Mouse (Mus musculus) megakaryocyte, embryonic 14.5 days (primary cell): ENCODE measurements around the gene Keg1. TPM values are rescaled to one million over a fixed set of nuclear protein-coding genes. Genes with fewer than 3 reads are reported as not detected.
"Not testable (repeated sequence)": the region's sequence is repeated elsewhere in the genome, so short reads cannot be mapped to it uniquely, and the experiment has no call there.

Experiments used
- H3K27me3 ChIP-seq: replicated peaks from 2 replicates; pipeline ENCODE3; 2012; ENCODE audit warnings: inconsistent platforms
- H3K36me3 ChIP-seq: replicated peaks from 2 replicates; pipeline ENCODE3; 2012; ENCODE audit warnings: low read length, inconsistent platforms, mixed read lengths
- H3K4me1 ChIP-seq: 2 replicates; pipeline ENCODE4 v1.6.1; 2012; ENCODE audit warnings: inconsistent platforms
- H3K4me3 ChIP-seq: replicated peaks from 2 replicates; pipeline ENCODE3; 2012; ENCODE audit warnings: moderate library complexity, mild to moderate bottlenecking, inconsistent platforms
- H3K9me3 ChIP-seq: 2 replicates; pipeline ENCODE4 v1.6.1; 2012; ENCODE audit warnings: inconsistent platforms
- FLI1 ChIP-seq: IDR thresholded peaks from 2 replicates; pipeline ENCODE4 v1.6.1; 2012; ENCODE audit warnings: low read length, inconsistent platforms, mixed read lengths
- GATA1 ChIP-seq: IDR thresholded peaks from 3 replicates; pipeline ENCODE4 v1.6.1; 2012; ENCODE audit warnings: mixed read lengths, low read length, inconsistent platforms, borderline replicate concordance
- polyA plus RNA-seq: library from polyadenylated mRNA; stranded (reverse); fragments of >175 nt; gene quantifications from 2 replicates; pipeline ENCODE4 v1.2.3, GENCODE M21; 2012; ENCODE audit warnings: low replicate concordance; ENCODE audit not compliant: insufficient read depth

Keg1 gene
- not detected in 2 replicates for polyA plus RNA-seq

DNA sequence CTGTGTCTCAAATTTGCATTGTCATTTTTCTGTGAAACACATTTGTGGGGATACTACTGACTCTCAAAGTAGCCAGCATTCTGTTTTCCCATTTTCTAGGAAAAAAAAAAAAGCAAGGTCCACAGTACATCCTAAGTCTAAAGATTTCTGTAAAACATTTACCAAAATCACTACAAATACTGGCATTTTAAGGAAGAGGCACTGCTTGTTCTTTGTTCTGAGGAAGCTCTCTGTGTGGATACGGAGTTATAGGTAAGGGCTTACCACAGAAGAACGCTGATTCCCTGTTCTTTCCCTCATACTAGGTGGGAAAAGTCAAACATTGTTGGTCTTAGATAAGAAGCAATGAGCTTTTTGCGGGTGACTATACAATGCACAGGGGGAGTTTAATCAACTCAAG is at the start of gene Keg1:
TSS of gene Keg1 (plus strand) at position 197 of the 400 bp plus-strand sequence.
- no peak for TF ChIP-seq GATA1
- no peak for TF ChIP-seq FLI1
- Histone ChIP-seq H3K27me3 (no peaks in the 10 kb centered on the region), H3K4me3 (no peak within 1 kb of the TSS), H3K4me1 (no peaks in the 10 kb centered on the region), H3K9me3 (no peaks in the 10 kb centered on the region), H3K36me3 (no peaks in the 10 kb centered on the region)

DNA sequence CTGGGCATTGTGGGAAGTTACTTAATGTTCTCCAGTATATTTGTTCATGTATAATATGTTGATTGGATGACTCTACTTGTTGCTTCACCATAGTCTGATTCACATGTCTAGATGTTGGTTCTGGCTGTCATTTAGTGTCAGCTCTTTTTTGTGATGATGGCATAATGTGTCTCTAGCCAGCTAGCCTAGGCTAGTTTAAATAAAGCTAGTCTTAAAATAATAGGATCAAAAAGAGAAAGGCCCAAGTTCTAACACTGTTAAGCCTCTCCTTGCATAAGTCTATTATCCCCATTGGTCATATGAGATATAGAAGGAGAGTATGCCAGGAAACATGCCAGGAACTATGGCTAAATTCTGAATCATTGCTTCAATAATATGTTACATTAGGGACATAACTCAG is 46.1 kb upstream of the Keg1 start:
- Histone ChIP-seq H3K4me1 (no peaks in the 10 kb centered on the region), H3K27me3 (no peaks in the 10 kb centered on the region), H3K36me3 (no peaks in the 10 kb centered on the region), H3K4me3 (no peak overlapping the region), H3K9me3 (peaks cover 5% of the 10 kb centered on the region; the same call in 1 of the 2 replicates)
- TF ChIP-seq GATA1: no peak
- no peak for TF ChIP-seq FLI1

DNA sequence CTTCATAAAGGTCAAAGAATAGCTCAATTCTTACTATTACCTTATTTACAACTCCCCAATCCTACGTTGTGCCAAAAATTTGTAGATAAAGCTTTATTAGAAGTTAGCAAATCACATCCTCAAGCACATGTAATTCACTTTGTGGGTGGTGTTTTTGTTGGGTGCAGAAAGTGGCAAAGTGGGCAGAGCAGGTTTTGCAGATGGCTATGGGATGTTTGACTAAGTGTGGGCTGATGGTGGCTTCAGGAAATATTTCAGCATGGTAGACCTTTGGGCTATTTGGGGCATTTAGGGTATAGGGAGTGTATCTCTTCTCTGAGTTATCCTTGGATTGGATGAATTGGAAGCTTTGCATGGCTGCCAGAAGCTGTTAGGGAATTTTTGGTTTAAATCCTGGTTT is 29.4 kb upstream of the Keg1 start:
- no peaks in the 10 kb centered on the region for H3K36me3 ChIP-seq
- H3K27me3 ChIP-seq: no peaks in the 10 kb centered on the region
- peaks cover 5% of the 10 kb centered on the region; the same call in 1 of the 2 replicates for H3K9me3 ChIP-seq
- TF ChIP-seq GATA1 (no peak), FLI1 (no peak)
- no peaks in the 10 kb centered on the region for H3K4me1 ChIP-seq
- H3K4me3 ChIP-seq: no peak overlapping the region

DNA sequence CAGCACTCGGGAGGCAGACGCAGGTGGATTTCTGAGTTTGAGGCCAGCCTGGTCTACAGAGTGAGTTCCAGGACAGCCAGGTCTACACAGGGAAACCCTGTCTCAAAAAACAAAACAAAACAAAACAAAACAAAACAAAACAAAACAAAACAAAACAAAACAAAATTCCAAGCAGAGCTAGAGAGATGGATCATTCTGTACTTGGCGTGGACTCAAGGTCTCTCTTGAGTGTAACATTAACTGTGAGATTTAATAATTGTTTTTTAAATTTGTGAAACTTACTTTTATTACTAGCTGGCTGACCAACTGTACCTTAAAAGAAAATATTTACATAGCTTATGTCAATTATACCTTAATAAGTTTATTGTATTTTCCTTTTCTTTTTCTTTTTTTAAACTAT is 27.0 kb upstream of the Keg1 start:
- H3K4me3 ChIP-seq, H3K4me1 ChIP-seq, H3K9me3 ChIP-seq, H3K27me3 ChIP-seq, H3K36me3 ChIP-seq: not testable (repeated sequence)

DNA sequence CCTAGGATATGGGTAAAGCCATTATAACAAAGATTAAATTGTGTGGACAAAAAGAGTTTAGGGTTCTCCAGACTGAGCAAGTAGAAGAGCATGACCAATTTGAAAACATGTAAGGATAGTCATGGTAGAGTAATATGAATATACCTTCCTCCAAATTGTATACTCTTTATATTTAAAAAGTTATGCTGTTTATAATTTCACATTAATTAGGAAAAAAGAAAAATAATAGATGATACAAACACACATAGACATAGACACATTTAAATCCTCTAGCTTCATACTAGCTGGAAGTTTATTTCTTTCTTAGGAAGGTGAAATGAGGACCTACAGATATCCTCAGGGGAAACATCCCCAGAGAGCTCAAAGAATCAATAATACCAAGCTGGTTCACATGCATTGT is 25.4 kb upstream of the Keg1 start, which contains the start of gene Olfr1442:
TSS of gene Olfr1442 (plus strand) at position 301 of the 400 bp plus-strand sequence.
- TF ChIP-seq GATA1 (no peak), FLI1 (no peak)

DNA sequence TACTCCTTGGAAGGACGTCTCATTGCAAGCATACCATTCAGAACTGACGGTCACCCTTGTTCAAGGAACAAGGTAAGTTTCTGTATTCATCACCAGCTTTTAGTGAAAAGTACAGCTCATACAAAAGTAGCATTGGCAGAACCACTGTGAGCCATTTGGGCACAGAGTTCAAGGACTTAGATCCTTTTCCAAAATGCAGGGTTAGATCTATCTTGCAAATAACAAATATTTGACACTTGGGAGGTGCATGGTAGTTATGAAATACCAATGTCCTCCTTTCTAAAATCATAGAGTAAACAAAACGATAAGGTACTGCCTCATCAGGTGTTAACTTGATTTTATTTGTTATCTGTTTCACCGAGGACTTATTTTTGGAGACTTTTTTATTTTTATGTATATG is 24.5 kb upstream of the Keg1 start:
- Histone ChIP-seq H3K4me3 (no peak overlapping the region), H3K9me3 (no peaks in the 10 kb centered on the region), H3K27me3 (no peaks in the 10 kb centered on the region), H3K4me1 (no peaks in the 10 kb centered on the region), H3K36me3 (no peaks in the 10 kb centered on the region)
- TF ChIP-seq FLI1 (no peak), GATA1 (no peak)

More for the DNA sequence above, 25.4 kb upstream of the Keg1 start, which contains the start of gene Olfr1442:
- Histone ChIP-seq H3K36me3 (no peaks in the 10 kb centered on the region), H3K4me1 (no peaks in the 10 kb centered on the region), H3K4me3 (no peak within 1 kb of the TSS), H3K9me3 (no peaks in the 10 kb centered on the region), H3K27me3 (no peaks in the 10 kb centered on the region)

DNA sequence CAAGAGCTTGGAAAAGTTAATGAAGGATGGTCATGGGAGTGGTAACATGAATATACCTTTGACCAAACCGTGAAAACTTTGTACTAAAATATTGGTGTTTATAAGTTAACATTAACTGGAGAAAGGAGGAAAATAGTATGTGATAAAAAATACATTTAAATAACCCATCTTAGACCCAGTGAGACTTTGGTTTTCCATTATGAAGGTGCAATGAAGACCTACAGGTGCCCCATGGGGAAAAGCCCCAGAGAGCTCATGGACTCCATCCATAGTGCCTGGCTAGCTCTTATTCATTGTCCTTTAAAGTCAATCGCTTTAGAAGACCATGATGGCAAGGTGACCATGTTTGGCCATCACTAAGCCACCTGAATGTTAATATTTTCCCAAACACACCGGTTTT is 17.8 kb upstream of the Keg1 start, which contains the start of gene Olfr1443:
TSS of gene Olfr1443 (plus strand) at position 301 of the 400 bp plus-strand sequence.
- TF ChIP-seq FLI1 (no peak), GATA1 (no peak)
- no peaks in the 10 kb centered on the region for H3K9me3 ChIP-seq

DNA sequence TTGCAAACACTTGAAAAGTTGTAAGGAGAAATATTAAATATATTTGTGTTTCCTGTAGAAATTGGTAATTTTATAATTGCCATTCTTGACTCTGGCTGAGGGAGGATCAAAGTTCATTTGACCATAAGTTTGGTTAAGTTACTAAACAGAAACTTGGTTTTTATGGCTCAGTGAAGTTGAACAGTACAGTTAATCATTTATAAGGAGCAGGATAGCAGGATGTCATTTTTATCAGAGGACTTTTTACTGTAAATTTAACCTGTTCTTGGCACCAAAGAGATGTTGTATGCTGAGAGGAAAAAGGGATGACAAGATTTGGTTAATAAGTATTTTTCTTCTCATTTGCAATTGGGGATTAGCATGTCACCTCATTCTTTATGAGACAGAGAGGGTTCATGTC is 10.9 kb upstream of the Keg1 start:
- H3K4me3 ChIP-seq: no peak overlapping the region
- H3K36me3 ChIP-seq: no peaks in the 10 kb centered on the region
- no peaks in the 10 kb centered on the region for H3K27me3 ChIP-seq
- no peaks in the 10 kb centered on the region for H3K9me3 ChIP-seq
- no peak for TF ChIP-seq GATA1
- no peak for TF ChIP-seq FLI1
- no peaks in the 10 kb centered on the region for H3K4me1 ChIP-seq

More for the DNA sequence above, 17.8 kb upstream of the Keg1 start, which contains the start of gene Olfr1443:
- no peaks in the 10 kb centered on the region for H3K4me1 ChIP-seq
- no peak within 1 kb of the TSS for H3K4me3 ChIP-seq
- no peaks in the 10 kb centered on the region for H3K27me3 ChIP-seq
- H3K36me3 ChIP-seq: no peaks in the 10 kb centered on the region

DNA sequence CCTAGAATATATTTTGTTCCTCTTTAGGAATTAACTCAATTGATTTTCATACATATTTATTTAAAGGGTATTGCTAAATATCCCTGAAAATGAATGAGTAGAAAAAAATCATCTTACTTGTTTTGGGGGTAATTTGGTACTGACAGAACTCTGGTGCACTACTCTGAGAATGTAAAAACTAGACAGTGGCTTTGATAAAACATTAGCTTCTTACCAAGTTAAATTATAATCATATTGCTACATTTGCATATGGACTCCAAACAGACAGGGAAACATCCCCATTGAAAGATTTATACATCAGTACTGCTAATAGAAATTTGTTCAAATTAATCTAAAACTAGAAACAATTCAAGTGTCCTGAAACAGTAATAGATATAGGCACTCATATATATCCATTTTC is 10.4 kb upstream of the Keg1 start:
- Histone ChIP-seq H3K27me3 (no peaks in the 10 kb centered on the region), H3K4me1 (no peaks in the 10 kb centered on the region), H3K36me3 (no peaks in the 10 kb centered on the region), H3K4me3 (no peak overlapping the region), H3K9me3 (no peaks in the 10 kb centered on the region)
- TF ChIP-seq FLI1 (no peak), GATA1 (no peak)

DNA sequence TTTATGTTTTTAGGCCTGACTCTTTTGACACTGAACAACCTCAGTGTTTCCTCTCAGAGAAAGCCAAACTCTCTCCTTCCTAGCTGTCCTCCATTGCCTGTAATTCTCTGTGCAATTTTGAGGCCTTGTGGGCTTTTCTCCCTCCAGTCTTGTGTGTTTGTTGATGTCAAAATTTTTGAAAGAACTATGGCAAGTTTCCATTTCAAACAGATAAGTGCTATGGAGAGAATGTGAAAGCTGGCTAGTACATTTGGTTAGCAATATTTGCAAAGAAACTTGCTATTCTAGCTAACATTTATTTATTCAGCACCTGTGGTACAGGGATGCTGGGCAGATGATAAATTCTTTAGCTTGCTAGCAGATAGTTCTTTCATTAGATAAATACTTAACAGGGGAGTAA is 635 bp downstream of the Keg1 start:
- Histone ChIP-seq H3K4me3 (no peak overlapping the region), H3K36me3 (no peaks in the 10 kb centered on the region), H3K4me1 (no peaks in the 10 kb centered on the region), H3K9me3 (no peaks in the 10 kb centered on the region), H3K27me3 (no peaks in the 10 kb centered on the region)
- no peak for TF ChIP-seq GATA1
- no peak for TF ChIP-seq FLI1

DNA sequence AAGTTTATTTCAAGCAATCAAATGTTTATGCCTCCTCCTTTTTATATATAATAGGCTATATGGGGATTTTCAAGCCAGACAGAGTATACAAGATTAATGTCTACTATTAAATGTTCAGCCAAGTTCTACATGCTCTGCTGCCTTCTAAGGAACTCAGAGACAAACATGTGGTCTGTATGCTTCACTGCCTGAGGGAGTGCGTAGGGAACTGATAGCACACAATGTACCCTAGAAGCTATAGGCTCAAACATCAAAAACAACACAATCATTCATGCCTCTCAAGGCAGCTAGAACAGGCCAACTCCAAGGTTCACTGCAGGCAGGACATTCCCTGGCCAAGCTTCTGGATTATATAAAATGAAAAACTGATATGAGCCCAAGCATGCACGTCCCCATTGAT is 12.9 kb downstream of the Keg1 start:
- TF ChIP-seq FLI1 (no peak), GATA1 (no peak)
- Histone ChIP-seq H3K36me3 (no peaks in the 10 kb centered on the region), H3K9me3 (no peaks in the 10 kb centered on the region), H3K4me3 (no peak overlapping the region), H3K4me1 (no peaks in the 10 kb centered on the region), H3K27me3 (no peaks in the 10 kb centered on the region)
